Mouse (Mus musculus): ENCODE measurements around the gene Coq7. TPM values are rescaled to one million over a fixed set of nuclear protein-coding genes. Genes with fewer than 3 reads are reported as not detected.

Gene Coq7
- total and polyA plus RNA-seq, 2 experiments from 2014 or later, result 38.2 to 128 TPM

- peaks cover 6% of the 10 kb centered on the region; the same call in 1 of the 2 replicates for H3K4me1 ChIP-seq (ENCODE audit: insufficient read depth, low read length)
- ATAC-seq (ENCODE audit: low FRiP score), result no peak
- 88% methylated on average over 9 of the region's 9 CpGs for WGBS
- DNase-seq (ENCODE audit: low spot score), result no peak
- no peak for TF ChIP-seq CTCF (IDR thresholded peaks at IDR 0.05)
- no peak overlapping the region for H3K4me3 ChIP-seq (ENCODE audit: low read depth, low read length)
- H3K27me3 ChIP-seq (ENCODE audit: insufficient read depth, low read length), result peaks cover 37% of the 10 kb centered on the region
- no peak overlapping the region for H3K9ac ChIP-seq (replicated peaks; ENCODE audit: low read length, poor library complexity, severe bottlenecking)
- no peaks in the 10 kb centered on the region for H3K36me3 ChIP-seq (ENCODE audit: insufficient read depth, low read length)
- H3K9me3 ChIP-seq (ENCODE audit: low read length), result no peaks in the 10 kb centered on the region
- no peak overlapping the region for H3K27ac ChIP-seq (ENCODE audit: low read depth, low read length)
- no peak overlapping the region for H3K4me2 ChIP-seq (ENCODE audit: low read depth, low read length, poor library complexity, severe bottlenecking)
These were observed 39.3 kb downstream of the Coq7 start for GRCm38 (mm10) chr7:118493892-118494291.

GRCm38 (mm10) chr7:118491431-118492147 lies 41.6 kb downstream of the Coq7 start, which contains the start of gene Itpripl2:
TSS of gene Itpripl2 (minus strand) at chr7:118491975.
- H3K27ac ChIP-seq (ENCODE audit: low read depth, low read length), result peak within 1 kb of the TSS; percentile 18; the same call in 1 of the 2 replicates
- H3K4me2 ChIP-seq (ENCODE audit: low read depth, low read length, poor library complexity, severe bottlenecking), result peak within 1 kb of the TSS; percentile 60
- DNase-seq (ENCODE audit: low spot score) (peak; percentile 5), ATAC-seq (ENCODE audit: low FRiP score) (peak; percentile 74)
- H3K4me1 ChIP-seq (ENCODE audit: insufficient read depth, low read length), result peaks cover 6% of the 10 kb centered on the region; the same call in 1 of the 2 replicates
- no peaks in the 10 kb centered on the region for H3K9me3 ChIP-seq (ENCODE audit: low read length)
- no peaks in the 10 kb centered on the region for H3K36me3 ChIP-seq (ENCODE audit: insufficient read depth, low read length)
- TF ChIP-seq CTCF (IDR thresholded peaks at IDR 0.05), result no peak
- peak within 1 kb of the TSS; percentile 56 for H3K9ac ChIP-seq (replicated peaks; ENCODE audit: low read length, poor library complexity, severe bottlenecking)
- under 1% methylated on average over 48 of the region's 55 CpGs for WGBS
- H3K27me3 ChIP-seq (ENCODE audit: insufficient read depth, low read length), result peaks cover 43% of the 10 kb centered on the region
- H3K4me3 ChIP-seq (ENCODE audit: low read depth, low read length), result peak within 1 kb of the TSS; percentile 44

- Histone ChIP-seq H3K4me2 (ENCODE audit: low read depth, low read length, poor library complexity, severe bottlenecking) (peak overlapping the region; percentile 60), H3K9ac (replicated peaks; ENCODE audit: low read length, poor library complexity, severe bottlenecking) (peak overlapping the region; percentile 56), H3K27me3 (ENCODE audit: insufficient read depth, low read length) (peaks cover 43% of the 10 kb centered on the region), H3K4me3 (ENCODE audit: low read depth, low read length) (peak overlapping the region; percentile 44), H3K4me1 (ENCODE audit: insufficient read depth, low read length) (peaks cover 6% of the 10 kb centered on the region; the same call in 1 of the 2 replicates), H3K9me3 (ENCODE audit: low read length) (no peaks in the 10 kb centered on the region), H3K27ac (ENCODE audit: low read depth, low read length) (no peak overlapping the region; the same call in 1 of the 2 replicates), H3K36me3 (ENCODE audit: insufficient read depth, low read length) (no peaks in the 10 kb centered on the region)
- 3% methylated on average over 57 of the region's 67 CpGs for WGBS
- ATAC-seq (ENCODE audit: low FRiP score) (peak; percentile 50), DNase-seq (ENCODE audit: low spot score) (peak; percentile 31)
- TF ChIP-seq CTCF (IDR thresholded peaks at IDR 0.05), result peak; percentile 31; the same call in 1 of the 2 replicates
These were observed 42.3 kb downstream of the Coq7 start for GRCm38 (mm10) chr7:118490666-118491430.

GRCm38 (mm10) chr7:118489706-118490665 lies 43.2 kb downstream of the Coq7 start:
- Histone ChIP-seq H3K9me3 (ENCODE audit: low read length) (no peaks in the 10 kb centered on the region), H3K27me3 (ENCODE audit: insufficient read depth, low read length) (peaks cover 43% of the 10 kb centered on the region), H3K36me3 (ENCODE audit: insufficient read depth, low read length) (no peaks in the 10 kb centered on the region), H3K9ac (replicated peaks; ENCODE audit: low read length, poor library complexity, severe bottlenecking) (no peak overlapping the region), H3K4me2 (ENCODE audit: low read depth, low read length, poor library complexity, severe bottlenecking) (0 out of 2 replicates have a peak overlapping the region, but pooled peaks have one; percentile 4), H3K27ac (ENCODE audit: low read depth, low read length) (no peak overlapping the region), H3K4me1 (ENCODE audit: insufficient read depth, low read length) (peaks cover 6% of the 10 kb centered on the region; the same call in 1 of the 2 replicates), H3K4me3 (ENCODE audit: low read depth, low read length) (peak overlapping the region; percentile 44; the same call in 1 of the 2 replicates)
- ATAC-seq (ENCODE audit: low FRiP score) (no peak), DNase-seq (ENCODE audit: low spot score) (no peak)
- no peak for TF ChIP-seq CTCF (IDR thresholded peaks at IDR 0.05)
- 19% methylated on average over 57 of the region's 57 CpGs for WGBS

- Histone ChIP-seq H3K27me3 (ENCODE audit: insufficient read depth, low read length) (peaks cover 43% of the 10 kb centered on the region), H3K4me2 (ENCODE audit: low read depth, low read length, poor library complexity, severe bottlenecking) (no peak overlapping the region), H3K27ac (ENCODE audit: low read depth, low read length) (no peak overlapping the region), H3K36me3 (ENCODE audit: insufficient read depth, low read length) (no peaks in the 10 kb centered on the region), H3K9me3 (ENCODE audit: low read length) (no peaks in the 10 kb centered on the region), H3K4me3 (ENCODE audit: low read depth, low read length) (no peak overlapping the region), H3K4me1 (ENCODE audit: insufficient read depth, low read length) (peaks cover 6% of the 10 kb centered on the region; the same call in 1 of the 2 replicates), H3K9ac (replicated peaks; ENCODE audit: low read length, poor library complexity, severe bottlenecking) (no peak overlapping the region)
- TF ChIP-seq CTCF (IDR thresholded peaks at IDR 0.05), result no peak; the same call in 1 of the 2 replicates
- no peak for DNase-seq (ENCODE audit: low spot score)
- 28% methylated on average over 8 of the region's 8 CpGs for WGBS
- no peak for ATAC-seq (ENCODE audit: low FRiP score)
These were observed 45.0 kb downstream of the Coq7 start for GRCm38 (mm10) chr7:118488060-118488664.
